Mouse (Mus musculus) liver, postnatal 0 days (tissue): ENCODE data around the gene Bpifb6.

Experiments used
- CTCF ChIP-seq: sonication (generic); IDR thresholded peaks from 2 replicates; pipeline ENCODE4 v1.5.1; 2016; ENCODE audit warnings: antibody characterized with exemption, low read depth
- EP300 ChIP-seq: IDR thresholded peaks from 2 replicates; pipeline ENCODE4 v1.6.1; 2016; ENCODE audit warnings: antibody characterized with exemption, low read depth, mild to moderate bottlenecking

- TF ChIP-seq CTCF (no peak), EP300 (no peak)
Observed at GRCm38 (mm10) chr2:153931125-153931524, 30.9 kb downstream of the Bpifb6 start.
